Mouse (Mus musculus) bone marrow, adult 2 months (tissue): ENCODE measurements around the gene Rhoa.

ENCODE experiments used
- CTCF ChIP-seq: fragments of 200-500 bp; IDR thresholded peaks from 2 replicates; pipeline ENCODE4 v1.5.1; 2011; ENCODE audit warnings: low read length, control low read depth; ENCODE audit not compliant: control insufficient read depth, insufficient read depth
- POLR2A ChIP-seq: fragments of 200-500 bp; IDR thresholded peaks from 2 replicates; pipeline ENCODE4 v1.6.1; 2011; ENCODE audit warnings: low read depth, mild to moderate bottlenecking, control low read depth, low read length, borderline replicate concordance; ENCODE audit not compliant: control insufficient read depth

- no peak for TF ChIP-seq CTCF
- no peak for TF ChIP-seq POLR2A
Measured at GRCm38 (mm10) chr9:108296453-108297355, 9.2 kb upstream of the Rhoa start, which contains the start of gene Amt.
